Mouse (Mus musculus): ENCODE data around the gene Pde12.
"Not testable (repeated sequence)": the region's sequence is repeated elsewhere in the genome, so short reads cannot be mapped to it uniquely, and the experiment has no call there.

Gene Pde12

GRCm38 (mm10) chr14:26669292-26670073, at the start of gene Pde12:
TSS of gene Pde12 (minus strand) at chr14:26669883.
- in situ Hi-C loops (cut with MboI; ENCODE audit: low pct_unique_long_range_greater_than_20kb in 1 of 2, low sequenced_read_pairs in 2 of 2, unreplicated experiment in 1 of 2), result no loop called here

GRCm38 (mm10) chr14:26705246-26705645, 35.6 kb upstream of the Pde12 start:
- in situ Hi-C loops (cut with MboI; ENCODE audit: low pct_unique_long_range_greater_than_20kb in 1 of 2, low sequenced_read_pairs in 2 of 2, unreplicated experiment in 1 of 2), result not testable (repeated sequence)

DNA sequence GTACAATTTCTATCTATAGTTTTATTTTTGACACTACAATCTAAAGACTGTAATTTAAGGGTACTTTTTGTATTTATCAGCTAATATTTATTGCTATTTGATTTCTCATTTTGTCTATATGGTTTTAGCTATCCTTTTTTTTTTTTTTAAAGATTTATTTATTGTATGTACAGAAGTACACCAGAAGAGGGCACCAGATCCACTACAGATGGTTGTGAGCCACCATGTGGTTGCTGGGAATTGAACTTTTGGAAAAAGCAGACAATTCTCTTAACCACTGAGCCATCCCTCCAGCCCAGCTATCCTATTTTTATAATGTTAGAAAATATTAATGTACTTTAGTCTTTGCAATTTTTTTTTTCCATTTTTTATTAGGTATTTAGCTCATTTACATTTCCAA, 28.2 kb upstream of the Pde12 start:
- in situ Hi-C loops (cut with MboI; ENCODE audit: low pct_unique_long_range_greater_than_20kb in 1 of 2, low sequenced_read_pairs in 2 of 2, unreplicated experiment in 1 of 2), result no loop called here

GRCm38 (mm10) chr14:26692974-26693373, 23.3 kb upstream of the Pde12 start, which contains the start of gene Dnah12:
TSS of gene Dnah12 (plus strand) at chr14:26693274.
- in situ Hi-C loops (cut with MboI; ENCODE audit: low pct_unique_long_range_greater_than_20kb in 1 of 2, low sequenced_read_pairs in 2 of 2, unreplicated experiment in 1 of 2), result no loop called here

DNA sequence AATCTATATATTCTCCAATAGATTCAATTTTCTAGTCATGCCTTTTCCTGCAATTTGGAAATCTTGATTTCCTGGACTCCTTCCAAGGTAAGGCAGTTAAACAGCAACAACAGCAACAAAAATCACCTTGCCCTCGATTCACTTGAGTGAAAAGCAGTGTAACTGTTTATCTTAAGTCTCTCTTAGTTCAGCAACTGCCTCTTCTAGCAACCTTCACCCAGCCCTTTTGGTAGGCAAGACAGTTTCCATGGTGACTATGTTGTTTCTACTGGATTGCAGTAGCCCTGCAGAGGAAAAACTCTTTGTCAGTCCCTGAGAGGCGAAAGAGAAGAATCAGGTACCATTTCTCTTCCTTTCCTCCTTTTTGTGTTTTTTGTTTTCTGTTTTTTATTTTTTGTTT, 21.7 kb upstream of the Pde12 start:
- in situ Hi-C loops (cut with MboI; ENCODE audit: low pct_unique_long_range_greater_than_20kb in 1 of 2, low sequenced_read_pairs in 2 of 2, unreplicated experiment in 1 of 2), result no loop called here

GRCm38 (mm10) chr14:26690727-26691126, 21.0 kb upstream of the Pde12 start:
- in situ Hi-C loops (cut with MboI; ENCODE audit: low pct_unique_long_range_greater_than_20kb in 1 of 2, low sequenced_read_pairs in 2 of 2, unreplicated experiment in 1 of 2), result no loop called here

GRCm38 (mm10) chr14:26675791-26676190, 6.1 kb upstream of the Pde12 start:
- in situ Hi-C loops (cut with MboI; ENCODE audit: low pct_unique_long_range_greater_than_20kb in 1 of 2, low sequenced_read_pairs in 2 of 2, unreplicated experiment in 1 of 2), result no loop called here

GRCm38 (mm10) chr14:26675371-26675770, 5.7 kb upstream of the Pde12 start:
- in situ Hi-C loops (cut with MboI; ENCODE audit: low pct_unique_long_range_greater_than_20kb in 1 of 2, low sequenced_read_pairs in 2 of 2, unreplicated experiment in 1 of 2), result no loop called here

DNA sequence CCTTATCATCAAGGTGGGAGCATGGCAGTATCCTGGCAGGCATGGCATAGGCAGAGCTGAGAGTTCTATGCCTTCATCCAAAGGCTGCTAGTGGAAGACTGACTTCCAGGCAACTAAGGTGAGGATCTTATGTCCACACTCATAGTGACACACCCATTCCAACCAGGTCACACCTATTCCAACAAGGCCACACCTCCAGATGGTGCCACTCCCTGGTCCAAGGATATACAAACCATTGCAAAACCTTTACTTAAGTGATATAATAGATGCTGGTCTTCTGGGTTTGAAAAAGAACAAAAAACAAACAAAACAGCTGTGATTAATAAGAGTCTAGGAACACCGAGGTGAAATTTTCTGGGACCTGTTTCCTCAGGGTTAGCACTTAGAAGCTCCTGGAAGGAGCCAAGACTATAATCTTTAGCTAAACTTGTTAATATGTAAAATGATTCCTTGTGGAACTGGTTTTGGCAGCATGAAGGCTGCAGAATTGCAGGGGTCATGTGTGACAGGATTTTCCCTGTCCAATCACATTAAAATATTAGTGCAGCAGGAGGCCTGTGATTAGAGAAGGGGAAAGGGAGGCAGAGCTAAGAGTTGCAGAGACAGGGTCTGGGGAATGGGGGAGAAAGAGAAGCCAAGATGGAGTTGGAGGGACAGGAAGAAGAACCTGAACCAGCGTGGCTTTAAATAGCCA, 4.9 kb upstream of the Pde12 start:
- in situ Hi-C loops (cut with MboI; ENCODE audit: low pct_unique_long_range_greater_than_20kb in 1 of 2, low sequenced_read_pairs in 2 of 2, unreplicated experiment in 1 of 2), result not testable (repeated sequence)

DNA sequence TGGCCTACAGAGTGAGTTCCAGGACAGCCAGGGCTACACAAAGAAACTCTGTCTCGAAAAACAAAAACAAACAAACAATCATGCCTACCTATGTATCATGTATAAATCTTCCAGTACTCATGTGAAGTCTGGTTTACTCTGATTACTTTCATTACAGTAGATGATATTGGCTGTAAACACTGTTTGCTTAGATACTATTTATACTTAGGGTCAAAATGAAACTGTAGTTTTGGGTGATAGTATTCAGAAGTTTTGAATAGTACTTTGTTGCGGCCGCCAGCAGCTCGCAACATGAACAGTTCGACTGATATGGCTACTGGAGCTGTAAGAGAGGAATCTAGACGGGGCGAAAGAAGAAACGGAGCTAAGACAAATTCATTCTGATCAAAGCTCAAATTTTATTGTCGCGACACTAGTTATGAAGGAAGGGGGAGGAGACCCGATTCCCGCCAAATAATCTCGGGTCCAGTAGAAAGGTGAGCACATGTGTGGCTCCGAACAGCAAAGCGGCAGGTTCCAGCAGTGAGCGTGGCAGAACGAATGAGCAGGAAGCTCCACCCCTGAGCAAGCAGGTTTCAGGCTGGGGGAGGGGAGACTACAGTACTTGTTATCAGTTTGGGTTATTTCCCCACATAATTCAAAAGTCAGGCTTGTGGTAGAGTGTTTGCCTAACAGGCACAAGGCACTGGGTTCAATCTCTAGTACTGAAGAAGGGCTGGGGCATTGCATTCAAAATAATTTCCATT, 2.4 kb upstream of the Pde12 start:
- in situ Hi-C loops (cut with MboI; ENCODE audit: low pct_unique_long_range_greater_than_20kb in 1 of 2, low sequenced_read_pairs in 2 of 2, unreplicated experiment in 1 of 2), result not testable (repeated sequence)

DNA sequence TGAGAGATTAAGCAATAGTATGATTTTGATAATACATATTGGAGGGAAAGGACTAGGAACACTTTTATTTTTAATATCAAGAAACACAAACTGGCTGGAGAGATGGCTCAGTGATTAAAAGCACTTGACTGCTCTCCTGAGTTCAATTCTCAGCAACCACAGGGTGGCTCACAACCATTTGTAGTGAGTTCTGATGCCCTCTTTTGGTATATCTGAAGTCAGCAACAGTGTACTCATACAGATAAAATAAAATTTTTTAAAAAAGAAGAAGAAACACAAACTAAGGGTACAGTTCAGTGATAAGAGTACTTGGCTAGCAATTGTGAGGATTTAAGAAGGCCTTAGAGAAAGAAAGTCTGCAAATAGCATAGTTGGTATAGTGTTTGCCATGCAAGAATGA, 1.3 kb upstream of the Pde12 start:
- in situ Hi-C loops (cut with MboI; ENCODE audit: low pct_unique_long_range_greater_than_20kb in 1 of 2, low sequenced_read_pairs in 2 of 2, unreplicated experiment in 1 of 2), result no loop called here

GRCm38 (mm10) chr14:26668371-26669291, 1.1 kb downstream of the Pde12 start:
- in situ Hi-C loops (cut with MboI; ENCODE audit: low pct_unique_long_range_greater_than_20kb in 1 of 2, low sequenced_read_pairs in 2 of 2, unreplicated experiment in 1 of 2), result no loop called here

GRCm38 (mm10) chr14:26667991-26668370, 1.7 kb downstream of the Pde12 start:
- in situ Hi-C loops (cut with MboI; ENCODE audit: low pct_unique_long_range_greater_than_20kb in 1 of 2, low sequenced_read_pairs in 2 of 2, unreplicated experiment in 1 of 2), result no loop called here

DNA sequence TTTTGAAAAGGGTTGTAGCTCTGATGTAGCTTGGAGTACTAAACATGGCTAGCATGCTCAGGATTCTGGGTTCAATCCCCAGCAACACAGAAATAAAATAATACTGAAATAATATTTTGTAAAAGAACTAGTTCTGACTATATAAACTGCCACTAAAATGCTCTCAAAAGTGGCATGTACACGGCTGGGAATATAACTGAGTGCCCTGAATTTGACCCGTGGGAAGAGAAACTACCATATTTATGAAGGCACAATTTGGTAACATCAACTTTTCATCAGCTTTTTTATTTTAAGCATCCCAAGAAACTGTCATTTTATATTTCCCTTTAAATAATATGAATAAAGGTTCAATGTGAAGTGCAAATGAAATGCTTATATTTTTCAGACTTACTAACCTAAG, 5.8 kb downstream of the Pde12 start:
- in situ Hi-C loops (cut with MboI; ENCODE audit: low pct_unique_long_range_greater_than_20kb in 1 of 2, low sequenced_read_pairs in 2 of 2, unreplicated experiment in 1 of 2), result no loop called here

DNA sequence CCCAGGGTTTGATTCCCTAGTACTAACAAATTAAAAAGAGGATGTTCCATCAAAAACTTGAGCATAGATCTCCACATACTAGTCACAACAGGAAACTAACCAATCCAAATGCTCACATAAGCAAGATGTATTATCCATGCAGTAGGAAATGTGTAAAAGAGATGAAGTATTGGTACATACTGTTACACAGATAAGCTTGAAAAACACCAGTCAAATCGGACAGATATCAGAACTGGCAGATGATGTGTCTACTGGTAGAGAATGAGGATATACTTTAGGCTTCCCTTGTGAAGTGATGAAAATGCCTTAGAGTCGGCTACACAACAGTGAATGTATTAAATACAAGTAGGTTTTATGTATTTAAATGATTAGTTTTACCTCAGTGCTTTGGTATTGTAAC, 7.2 kb downstream of the Pde12 start:
- in situ Hi-C loops (cut with MboI; ENCODE audit: low pct_unique_long_range_greater_than_20kb in 1 of 2, low sequenced_read_pairs in 2 of 2, unreplicated experiment in 1 of 2), result no loop called here

GRCm38 (mm10) chr14:26662016-26662415, 7.7 kb downstream of the Pde12 start:
- in situ Hi-C loops (cut with MboI; ENCODE audit: low pct_unique_long_range_greater_than_20kb in 1 of 2, low sequenced_read_pairs in 2 of 2, unreplicated experiment in 1 of 2), result no loop called here

DNA sequence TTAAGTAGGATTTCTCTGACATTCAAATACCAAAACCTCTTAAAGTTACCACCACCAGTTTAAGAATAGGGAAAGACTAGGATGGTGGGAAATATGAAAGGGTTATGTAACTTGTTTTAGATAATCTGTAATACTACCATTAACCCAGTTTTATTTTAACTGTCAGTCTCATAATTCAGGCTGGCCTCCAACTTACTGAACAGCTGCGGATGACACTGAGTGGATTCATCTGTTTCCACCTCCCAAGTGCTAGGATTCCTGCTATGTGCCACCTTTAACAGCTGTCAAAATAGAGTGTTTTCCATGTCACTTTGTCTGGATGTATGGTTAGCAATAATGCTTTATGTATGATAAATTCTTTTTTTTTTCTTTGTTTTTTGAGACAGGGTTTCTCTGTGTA, 9.4 kb downstream of the Pde12 start:
- in situ Hi-C loops (cut with MboI; ENCODE audit: low pct_unique_long_range_greater_than_20kb in 1 of 2, low sequenced_read_pairs in 2 of 2, unreplicated experiment in 1 of 2), result no loop called here

- in situ Hi-C loops (cut with MboI; ENCODE audit: low pct_unique_long_range_greater_than_20kb in 1 of 2, low sequenced_read_pairs in 2 of 2, unreplicated experiment in 1 of 2), result no loop called here
These were observed 11.5 kb downstream of the Pde12 start for GRCm38 (mm10) chr14:26658178-26658577.
